Mouse (Mus musculus) intestine, postnatal 0 days (tissue): Measurements from ENCODE around the gene Acsf3. TPM values are rescaled to one million over a fixed set of nuclear protein-coding genes. Genes with fewer than 3 reads are reported as not detected.

Experiments
- ATAC-seq: fragments of 200-750 bp; cut with Nextera tagmentation; 2 replicates; pipeline ENCODE4 v1.8.0; 2017; ENCODE audit warnings: mild to moderate bottlenecking, moderate TSS enrichment, moderate library complexity
- H3K27ac ChIP-seq: fragments of 300-500 bp; sonication (generic); 2 replicates; pipeline ENCODE4 v1.5.1; 2014; ENCODE audit warnings: mild to moderate bottlenecking, low read depth, low read length, moderate library complexity
- H3K27me3 ChIP-seq: fragments of 300-500 bp; sonication (generic); replicated peaks from 2 replicates; pipeline ENCODE4 v1.6.1; 2014; ENCODE audit warnings: low read length, mixed read lengths; ENCODE audit not compliant: control insufficient read depth, insufficient read depth
- H3K36me3 ChIP-seq: fragments of 300-500 bp; sonication (generic); 2 replicates; pipeline ENCODE4 v1.6.1; 2014; ENCODE audit warnings: mild to moderate bottlenecking, moderate library complexity; ENCODE audit not compliant: control insufficient read depth, insufficient read depth
- H3K4me1 ChIP-seq: fragments of 300-500 bp; sonication (generic); replicated peaks from 2 replicates; pipeline ENCODE4 v1.6.1; 2014; ENCODE audit warnings: antibody characterized with exemption, low read length, mixed read lengths; ENCODE audit not compliant: control insufficient read depth, insufficient read depth
- H3K4me2 ChIP-seq: fragments of 300-500 bp; sonication (generic); replicated peaks from 2 replicates; pipeline ENCODE4 v1.6.1; 2014; ENCODE audit warnings: low read depth, mild to moderate bottlenecking, moderate library complexity
- H3K4me3 ChIP-seq: fragments of 300-500 bp; sonication (generic); 2 replicates; pipeline ENCODE4 v1.5.1; 2014; ENCODE audit warnings: low read depth, low read length
- H3K9ac ChIP-seq: fragments of 300-500 bp; sonication (generic); 2 replicates; pipeline ENCODE4 v1.6.1; 2014; ENCODE audit warnings: mild to moderate bottlenecking, low read depth, low read length
- H3K9me3 ChIP-seq: fragments of 300-500 bp; sonication (generic); 2 replicates; pipeline ENCODE4 v1.6.1; 2016; ENCODE audit warnings: mixed run types; ENCODE audit not compliant: control insufficient read depth
- CTCF ChIP-seq: sonication (generic); IDR thresholded peaks from 2 replicates; pipeline ENCODE4 v1.5.1; 2016; ENCODE audit warnings: low read depth, mild to moderate bottlenecking, control low read depth, antibody characterized with exemption, moderate library complexity
- WGBS: fragments of 180-500 bp; shearing (Covaris S2); extraction: QIAGEN DNeasy Blood & Tissue Kit; methylation state at CpG from one replicate; pipeline ENCODE4 v1.1.7; 2014; 5-methylcytosine and 5-hydroxymethylcytosine counted together
- polyA plus RNA-seq: library from polyadenylated mRNA; unstranded; fragments of >200 nt; fragmentation: Nextera tagmentation; extraction: Ambion mirVana; gene quantifications from 2 replicates; pipeline ENCODE4 v1.2.1, GENCODE M21; 2015

The Acsf3 gene
- polyA plus RNA-seq, 1 experiment from 2014 or later: 22.9 TPM

GRCm38 (mm10) chr8:122745750-122746275 is 29.5 kb upstream of the Acsf3 start:
- Histone ChIP-seq H3K4me3 (no peak overlapping the region), H3K9me3 (no peaks in the 10 kb centered on the region), H3K4me1 (no peaks in the 10 kb centered on the region), H3K27me3 (0 out of 2 replicates have a peak, but pooled peaks cover 9% of the 10 kb centered on the region), H3K9ac (no peak overlapping the region), H3K27ac (no peak overlapping the region), H3K4me2 (no peak overlapping the region), H3K36me3 (no peaks in the 10 kb centered on the region)
- TF ChIP-seq CTCF: no peak
- ATAC-seq: no peak
- WGBS: 21% methylated on average over 16 of the region's 16 CpGs

GRCm38 (mm10) chr8:122746439-122746838 is 28.8 kb upstream of the Acsf3 start:
- Histone ChIP-seq H3K4me1 (no peaks in the 10 kb centered on the region), H3K9ac (no peak overlapping the region), H3K9me3 (no peaks in the 10 kb centered on the region), H3K4me2 (no peak overlapping the region), H3K27ac (no peak overlapping the region), H3K4me3 (no peak overlapping the region), H3K36me3 (no peaks in the 10 kb centered on the region), H3K27me3 (0 out of 2 replicates have a peak, but pooled peaks cover 9% of the 10 kb centered on the region)
- no peak for ATAC-seq
- WGBS: 61% methylated on average over 7 of the region's 7 CpGs
- TF ChIP-seq CTCF: no peak

GRCm38 (mm10) chr8:122747825-122748224 is 27.5 kb upstream of the Acsf3 start:
- Histone ChIP-seq H3K9ac (no peak overlapping the region), H3K4me3 (no peak overlapping the region), H3K4me2 (no peak overlapping the region), H3K9me3 (no peaks in the 10 kb centered on the region), H3K4me1 (no peaks in the 10 kb centered on the region), H3K27me3 (0 out of 2 replicates have a peak, but pooled peaks cover 2% of the 10 kb centered on the region), H3K36me3 (no peaks in the 10 kb centered on the region), H3K27ac (no peak overlapping the region)
- no peak for ATAC-seq
- no peak for TF ChIP-seq CTCF
- 100% methylated on average over 1 of the region's 1 CpGs for WGBS

- WGBS: 60% methylated on average over 6 of the region's 6 CpGs
- no peaks in the 10 kb centered on the region for H3K36me3 ChIP-seq
- no peak overlapping the region for H3K4me2 ChIP-seq
- no peaks in the 10 kb centered on the region for H3K4me1 ChIP-seq
- no peak overlapping the region for H3K27ac ChIP-seq
- no peak for ATAC-seq
- no peaks in the 10 kb centered on the region for H3K9me3 ChIP-seq
- no peak overlapping the region for H3K4me3 ChIP-seq
- H3K9ac ChIP-seq: no peak overlapping the region
- no peak for TF ChIP-seq CTCF
- no peaks in the 10 kb centered on the region for H3K27me3 ChIP-seq
These were observed 25.8 kb upstream of the Acsf3 start for GRCm38 (mm10) chr8:122749333-122749958.

GRCm38 (mm10) chr8:122751342-122751741 is 23.9 kb upstream of the Acsf3 start:
- TF ChIP-seq CTCF: no peak
- Histone ChIP-seq H3K36me3 (no peaks in the 10 kb centered on the region), H3K27ac (no peak overlapping the region), H3K27me3 (no peaks in the 10 kb centered on the region), H3K9me3 (no peaks in the 10 kb centered on the region), H3K9ac (no peak overlapping the region), H3K4me3 (no peak overlapping the region), H3K4me1 (no peaks in the 10 kb centered on the region), H3K4me2 (no peak overlapping the region)
- WGBS: 62% methylated on average over 5 of the region's 5 CpGs
- no peak for ATAC-seq

GRCm38 (mm10) chr8:122752111-122752721 is 23.1 kb upstream of the Acsf3 start:
- Histone ChIP-seq H3K9ac (no peak overlapping the region), H3K9me3 (no peaks in the 10 kb centered on the region), H3K36me3 (no peaks in the 10 kb centered on the region), H3K4me1 (no peaks in the 10 kb centered on the region), H3K27ac (no peak overlapping the region), H3K27me3 (no peaks in the 10 kb centered on the region), H3K4me2 (no peak overlapping the region), H3K4me3 (no peak overlapping the region)
- no peak for TF ChIP-seq CTCF
- ATAC-seq: no peak
- WGBS: 83% methylated on average over 29 of the region's 29 CpGs
